Mouse (Mus musculus) MEL (cell line): ENCODE measurements around the gene Synj1.

Experiments
- BHLHE40 ChIP-seq: IDR thresholded peaks from 2 replicates; pipeline ENCODE4 v1.6.1; 2012; ENCODE audit warnings: low read depth, mild to moderate bottlenecking, inconsistent platforms, low read length, improper control_type of control experiment, borderline replicate concordance
- CTCF ChIP-seq, 3 experiments: IDR thresholded peaks in 2 of 3; conservative IDR thresholded peaks in 1 of 3; 2 replicates each; pipeline ENCODE4 v1.5.1; 2011 to 2012; ENCODE audit warnings: low read length in 3 of 3, low read depth in 2 of 3, mild to moderate bottlenecking in 2 of 3, improper control_type of control experiment in 1 of 3, inconsistent platforms in 1 of 3, mixed read lengths in 1 of 3, moderate library complexity in 1 of 3; ENCODE audit not compliant: control insufficient read depth in 1 of 3, insufficient read depth in 1 of 3, poor library complexity in 1 of 3, severe bottlenecking in 1 of 3
- EP300 ChIP-seq, 2 experiments: IDR thresholded peaks; 2 replicates each; pipeline ENCODE4 v1.6.1; 2011; ENCODE audit warnings: improper control_type of control experiment in 2 of 2, low read length in 2 of 2, low read depth in 1 of 2, mild to moderate bottlenecking in 1 of 2
- GATA1 ChIP-seq: IDR thresholded peaks from 2 replicates; pipeline ENCODE4 v1.6.1; 2011; ENCODE audit warnings: low read depth, low read length, improper control_type of control experiment
- MAX ChIP-seq: IDR thresholded peaks from 2 replicates; pipeline ENCODE4 v1.6.1; 2011; ENCODE audit warnings: low read length, improper control_type of control experiment
- TAL1 ChIP-seq: IDR thresholded peaks from 2 replicates; pipeline ENCODE4 v1.6.1; 2012; ENCODE audit warnings: mild to moderate bottlenecking, inconsistent platforms, low read length, moderate library complexity, mixed read lengths
- USF1 ChIP-seq: IDR thresholded peaks from 2 replicates; pipeline ENCODE4 v1.6.1; 2014; ENCODE audit warnings: low read depth, mild to moderate bottlenecking, inconsistent platforms, low read length, improper control_type of control experiment, moderate library complexity

DNA sequence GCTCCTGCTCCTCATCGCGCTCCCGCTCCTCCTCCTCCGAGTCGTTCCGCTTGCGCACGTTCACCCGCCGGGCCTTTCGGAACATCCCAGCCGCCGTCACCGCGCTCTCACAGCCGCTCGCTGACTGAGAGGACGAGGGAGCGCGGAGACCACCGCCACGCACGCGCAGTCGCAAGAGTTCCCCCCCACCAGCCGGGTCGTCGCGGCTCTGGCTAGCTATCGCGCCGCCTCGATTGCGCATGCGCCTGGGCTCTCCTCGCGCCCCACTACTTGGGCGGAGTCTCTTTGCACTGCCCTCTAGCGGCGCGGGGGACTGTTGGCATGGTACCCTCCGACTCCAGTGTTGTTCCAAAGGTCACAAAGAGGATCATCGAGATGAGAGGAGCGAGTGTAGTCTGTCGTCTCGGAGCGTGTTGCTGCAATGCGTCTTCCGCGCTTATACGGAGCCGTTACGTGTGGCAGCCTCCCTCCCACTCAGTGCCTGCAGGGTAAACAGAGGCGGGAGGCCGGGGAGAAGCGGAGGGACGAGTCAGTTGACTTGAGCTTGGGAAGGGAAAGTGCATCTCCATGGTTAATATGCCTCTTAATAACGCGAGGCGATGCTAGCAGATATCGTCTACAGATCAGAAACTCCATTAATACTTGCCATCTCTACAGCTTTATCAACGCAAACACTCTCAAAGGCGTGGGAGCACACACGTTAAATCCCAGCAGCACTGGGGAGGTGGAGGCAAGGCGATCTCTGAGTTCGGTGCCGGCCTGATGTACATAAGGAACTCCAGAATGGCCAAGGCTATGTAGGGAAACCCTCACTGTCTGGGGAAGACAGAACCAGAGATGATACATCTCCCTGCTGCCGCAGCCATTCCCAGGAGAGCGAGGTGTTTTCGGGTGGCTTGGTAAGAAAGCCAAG lies 33.4 kb upstream of the Synj1 start, which contains the start of gene Paxbp1:
- peak; percentile 73 to 97 (median 96) for TF ChIP-seq CTCF (IDR thresholded peaks at IDR 0.05 in 2 of 3, conservative IDR thresholded peaks at IDR 0.05 in 1 of 3; ENCODE audit: control insufficient read depth in 1 of 3, insufficient read depth in 1 of 3, low read depth in 2 of 3, low read length in 3 of 3, poor library complexity in 1 of 3, severe bottlenecking in 1 of 3)
- no peak for TF ChIP-seq BHLHE40
- TF ChIP-seq GATA1, result no peak
- peak; percentile 40; the same call in 1 of the 2 replicates for TF ChIP-seq USF1
- TF ChIP-seq TAL1, result no peak
- peak; percentile 83 for TF ChIP-seq MAX
- TF ChIP-seq EP300 (IDR thresholded peaks at IDR 0.05; ENCODE audit: low read depth in 1 of 2, low read length in 2 of 2), result no peak
